Mouse (Mus musculus): ENCODE results near the gene Gan. TPM values are rescaled to one million over a fixed set of nuclear protein-coding genes. Genes with fewer than 3 reads are reported as not detected.

Gene Gan
- polyA plus RNA-seq, 2 experiments = 0.62 to 1.6 TPM

DNA sequence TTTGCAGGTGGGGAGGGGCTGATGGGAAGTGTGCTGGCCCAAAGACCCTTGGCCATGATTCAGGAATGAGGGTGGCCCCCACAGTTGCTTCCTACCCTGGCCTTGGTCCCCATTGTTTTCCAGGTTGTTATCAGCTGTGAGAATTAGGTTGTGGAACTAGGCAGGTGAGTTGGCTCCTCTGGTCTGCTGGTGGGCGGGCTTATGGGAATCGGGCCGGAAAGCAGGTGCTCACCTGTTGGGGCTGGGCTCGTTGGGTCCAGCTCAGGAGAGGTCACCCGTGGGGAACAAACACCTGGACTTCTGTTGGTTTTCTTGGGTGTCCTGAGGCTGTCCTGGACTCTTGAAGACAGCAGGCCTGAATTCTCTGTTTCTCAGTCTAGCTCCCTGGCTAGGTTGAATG is 107.1 kb downstream of the Gan start:
- DNase-seq (ENCODE audit: low read depth in 3 of 3, low spot score in 3 of 3) (no peak), ATAC-seq (ENCODE audit: insufficient read depth) (no peak)
- H3K9me3 ChIP-seq (ENCODE audit: control insufficient read depth, low read length) = no peaks in the 10 kb centered on the region
- no peaks in the 10 kb centered on the region for H3K27me3 ChIP-seq (ENCODE audit: control insufficient read depth, insufficient read depth, low read length)
- peaks cover 24 to 36% of the 10 kb centered on the region in 2 experiments for H3K4me1 ChIP-seq (replicated peaks; ENCODE audit: control insufficient read depth in 2 of 2, insufficient read depth in 2 of 2, low read length in 1 of 2)
- TF ChIP-seq EP300 (IDR thresholded peaks at IDR 0.05; ENCODE audit: low read depth) = no peak
- TF ChIP-seq CTCF (IDR thresholded peaks at IDR 0.05; ENCODE audit: low read depth) = no peak
- 73% methylated on average over 5 of the region's 5 CpGs for WGBS (ENCODE audit: insufficient replicate concordance)
- H3K9ac ChIP-seq (replicated peaks) = no peak overlapping the region
- no peak overlapping the region for H3K4me3 ChIP-seq (ENCODE audit: insufficient read depth in 1 of 2, low read depth in 2 of 2, low read length in 2 of 2)
- H3K36me3 ChIP-seq (replicated peaks; ENCODE audit: control insufficient read depth, insufficient read depth, low read depth) = no peaks in the 10 kb centered on the region; the same call in 1 of the 2 replicates
- H3K4me2 ChIP-seq (ENCODE audit: low read depth) = no peak overlapping the region
- no peak overlapping the region for H3K27ac ChIP-seq

Other genes with a start within 250 kb of the Gan start
- gene Cmc2, start 236.7 kb upstream of the Gan start, polyA plus RNA-seq (2012; rRNA removed) = 15.3 and 20.6 TPM in 2 replicates
- 81.1 and 87.6 TPM in 2 replicates for gene Cmc2, start 236.7 kb upstream of the Gan start, polyA plus RNA-seq (2014; fragmentation: Nextera tagmentation; extraction: Ambion mirVana)
- 19.4 and 21.3 TPM in 2 replicates for gene Cenpn, start 236.4 kb upstream of the Gan start, polyA plus RNA-seq (2012; rRNA removed)
- 27.4 and 28.9 TPM in 2 replicates for gene Cenpn, start 236.4 kb upstream of the Gan start, polyA plus RNA-seq (2014; fragmentation: Nextera tagmentation; extraction: Ambion mirVana)
- 2.8 and 3.3 TPM in 2 replicates for gene Atmin, start 214.7 kb upstream of the Gan start, polyA plus RNA-seq (2012; rRNA removed)
- 3.3 and 4.9 TPM in 2 replicates for gene Atmin, start 214.7 kb upstream of the Gan start, polyA plus RNA-seq (2014; fragmentation: Nextera tagmentation; extraction: Ambion mirVana)
- gene 1700030J22Rik, start 179.2 kb upstream of the Gan start, polyA plus RNA-seq (2012; rRNA removed) = 0.25 and 0.29 TPM in 2 replicates
- gene 1700030J22Rik, start 179.2 kb upstream of the Gan start, polyA plus RNA-seq (2014; fragmentation: Nextera tagmentation; extraction: Ambion mirVana) = 0.18 and 0.20 TPM in 2 replicates
- gene Gcsh, start 164.6 kb upstream of the Gan start, polyA plus RNA-seq (2012; rRNA removed) = 24.8 and 38.8 TPM in 2 replicates
- 81.3 and 84.0 TPM in 2 replicates for gene Gcsh, start 164.6 kb upstream of the Gan start, polyA plus RNA-seq (2014; fragmentation: Nextera tagmentation; extraction: Ambion mirVana)
- not detected in 2 replicates for gene Pkd1l2, start 75.7 kb upstream of the Gan start, polyA plus RNA-seq (2012; rRNA removed)
- not detected in 2 replicates for gene Pkd1l2, start 75.7 kb upstream of the Gan start, polyA plus RNA-seq (2014; fragmentation: Nextera tagmentation; extraction: Ambion mirVana)
- gene Bco1, start 62.3 kb upstream of the Gan start, polyA plus RNA-seq (2012; rRNA removed) = 4.3 and 5.2 TPM in 2 replicates
- 3.2 and 4.3 TPM in 2 replicates for gene Bco1, start 62.3 kb upstream of the Gan start, polyA plus RNA-seq (2014; fragmentation: Nextera tagmentation; extraction: Ambion mirVana)
- gene Cmip, start 98.9 kb downstream of the Gan start, polyA plus RNA-seq (2012; rRNA removed) = 9.8 and 10.4 TPM in 2 replicates
- 6.7 and 10.6 TPM in 2 replicates for gene Cmip, start 98.9 kb downstream of the Gan start, polyA plus RNA-seq (2014; fragmentation: Nextera tagmentation; extraction: Ambion mirVana)